Mouse (Mus musculus): ENCODE results near the gene Klf3. TPM values are rescaled to one million over a fixed set of nuclear protein-coding genes. Genes with fewer than 3 reads are reported as not detected.

Gene Klf3
- 30.7 and 39.9 TPM in 2 replicates for polyA plus RNA-seq (2015; fragmentation: Nextera tagmentation; extraction: Ambion mirVana)

DNA sequence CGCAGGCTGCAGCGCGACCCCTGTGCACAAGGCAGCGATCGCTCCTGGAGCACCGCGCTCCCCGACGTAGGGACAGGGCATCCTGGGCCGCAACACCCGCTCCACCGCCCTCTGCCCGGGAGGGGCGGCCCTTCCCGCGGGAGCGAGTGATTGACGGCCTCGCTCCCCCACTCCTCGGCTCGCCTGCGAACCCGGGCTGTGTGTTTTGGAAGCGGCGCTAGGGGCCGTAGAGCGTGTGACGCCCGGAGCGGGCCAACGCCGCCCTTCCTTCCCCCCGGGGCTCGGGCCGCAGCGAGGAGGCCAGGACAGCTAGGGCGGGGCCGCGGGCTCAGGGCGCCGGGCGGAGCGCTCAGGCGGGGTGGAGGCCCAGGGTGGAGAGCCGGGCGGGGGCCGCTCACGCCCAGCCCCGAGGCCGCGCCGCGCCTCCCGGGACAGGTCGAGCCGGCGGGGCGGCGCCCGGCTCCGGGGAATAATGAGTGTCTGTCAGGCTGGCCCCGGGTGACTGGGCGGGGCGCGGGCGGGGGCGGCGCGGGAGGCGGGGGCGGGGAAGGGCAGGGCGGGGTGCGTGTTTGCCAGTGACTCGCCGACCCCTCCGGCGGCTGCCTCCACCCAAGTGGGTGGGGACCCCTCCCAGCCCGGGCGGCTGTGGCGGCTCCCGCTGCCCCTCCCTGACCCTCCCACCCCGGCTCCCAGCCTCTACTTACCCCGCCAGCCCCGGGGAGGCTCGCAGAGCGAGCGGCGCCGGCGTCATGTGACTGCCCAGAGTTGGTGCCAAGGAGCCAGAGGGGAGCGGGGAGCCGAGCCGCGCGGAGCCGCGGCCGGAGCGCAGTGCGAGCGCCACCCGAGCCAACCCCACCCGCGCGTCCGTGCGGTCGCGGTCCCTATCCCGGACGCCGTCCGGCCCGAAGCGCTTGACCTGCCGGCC is at the start of gene Klf3:
Gene Klf3 (plus strand): TSS at position 594 of the 925 bp plus-strand sequence.

Other genes starting within 250 kb of the Klf3 start
- 0.72 and 1.2 TPM in 2 replicates for gene Tlr1, start 130.2 kb downstream of the Klf3 start, polyA plus RNA-seq (2015; fragmentation: Nextera tagmentation; extraction: Ambion mirVana)
- gene Tlr6, start 156.7 kb downstream of the Klf3 start, polyA plus RNA-seq (2015; fragmentation: Nextera tagmentation; extraction: Ambion mirVana) = 0.67 and 0.94 TPM in 2 replicates
- 32.3 and 36.3 TPM in 2 replicates for gene Fam114a1, start 166.7 kb downstream of the Klf3 start, polyA plus RNA-seq (2015; fragmentation: Nextera tagmentation; extraction: Ambion mirVana)

Measured in skeletal muscle tissue, postnatal 0 days (tissue).